Mouse (Mus musculus) midbrain, postnatal 0 days (tissue): ENCODE results near the gene Tmem186. TPM values are rescaled to one million over a fixed set of nuclear protein-coding genes. Genes with fewer than 3 reads are reported as not detected.

Experiments
- ATAC-seq: fragments of 200-750 bp; cut with Nextera tagmentation; 2 replicates; pipeline ENCODE4 v1.8.0; 2017; ENCODE audit warnings: moderate number of reproducible peaks, mild to moderate bottlenecking, moderate TSS enrichment, moderate library complexity; ENCODE audit not compliant: low FRiP score
- DNase-seq: peaks from one replicate; pipeline ENCODE4 v3.0.0-alpha.2; 2015; ENCODE audit warnings: low spot score
- H3K27ac ChIP-seq: fragments of 300-500 bp; sonication (generic); 2 replicates; pipeline ENCODE4 v1.5.1; 2014; ENCODE audit warnings: low read depth, mild to moderate bottlenecking, low read length, mixed read lengths
- H3K27me3 ChIP-seq: fragments of 300-500 bp; sonication (generic); 2 replicates; pipeline ENCODE4 v1.6.1; 2014; ENCODE audit warnings: low read length, control low read depth, mixed read lengths; ENCODE audit not compliant: insufficient read depth
- H3K36me3 ChIP-seq: fragments of 300-500 bp; sonication (generic); 2 replicates; pipeline ENCODE4 v1.6.1; 2014; ENCODE audit warnings: low read length, control low read depth, mixed read lengths; ENCODE audit not compliant: insufficient read depth
- H3K4me1 ChIP-seq: fragments of 300-500 bp; sonication (generic); 2 replicates; pipeline ENCODE4 v1.6.1; 2014; ENCODE audit warnings: mild to moderate bottlenecking, control low read depth, antibody characterized with exemption, low read length, mixed read lengths; ENCODE audit not compliant: insufficient read depth
- H3K4me2 ChIP-seq: fragments of 300-500 bp; sonication (generic); 2 replicates; pipeline ENCODE4 v1.6.1; 2014; ENCODE audit warnings: low read depth, mild to moderate bottlenecking, low read length, mixed read lengths; ENCODE audit not compliant: poor library complexity, severe bottlenecking
- H3K4me3 ChIP-seq: fragments of 300-500 bp; sonication (generic); 2 replicates; pipeline ENCODE4 v1.5.1; 2014; ENCODE audit warnings: low read depth, mild to moderate bottlenecking, low read length, moderate library complexity
- H3K9ac ChIP-seq: fragments of 300-500 bp; sonication (generic); replicated peaks from 2 replicates; pipeline ENCODE4 v1.6.1; 2014; ENCODE audit warnings: mild to moderate bottlenecking, low read length, moderate library complexity, mixed read lengths; ENCODE audit not compliant: poor library complexity, severe bottlenecking
- H3K9me3 ChIP-seq: fragments of 300-500 bp; sonication (generic); 2 replicates; pipeline ENCODE4 v1.6.1; 2016; ENCODE audit warnings: low read length, control low read depth
- CTCF ChIP-seq: IDR thresholded peaks from 2 replicates; pipeline ENCODE4 v1.5.1; 2016; ENCODE audit warnings: antibody characterized with exemption, mild to moderate bottlenecking
- WGBS: fragments of 180-500 bp; shearing (Covaris S2); extraction: QIAGEN DNeasy Blood & Tissue Kit; methylation state at CpG from one replicate; pipeline ENCODE4 v1.1.7; 2014; 5-methylcytosine and 5-hydroxymethylcytosine counted together
- polyA plus RNA-seq: library from polyadenylated mRNA; unstranded; fragments of >200 nt; fragmentation: Nextera tagmentation; extraction: Ambion mirVana; gene quantifications from 2 replicates; pipeline ENCODE4 v1.2.1, GENCODE M21; 2015
- total RNA-seq: library from RNA; depleted of rRNA; stranded (reverse); fragments of >200 nt; gene quantifications from 2 replicates; pipeline ENCODE4 v1.2.3, GENCODE M21; 2014

Gene Tmem186
- total and polyA plus RNA-seq, 2 experiments from 2014 or later, result 16.1 to 18.6 TPM

DNA sequence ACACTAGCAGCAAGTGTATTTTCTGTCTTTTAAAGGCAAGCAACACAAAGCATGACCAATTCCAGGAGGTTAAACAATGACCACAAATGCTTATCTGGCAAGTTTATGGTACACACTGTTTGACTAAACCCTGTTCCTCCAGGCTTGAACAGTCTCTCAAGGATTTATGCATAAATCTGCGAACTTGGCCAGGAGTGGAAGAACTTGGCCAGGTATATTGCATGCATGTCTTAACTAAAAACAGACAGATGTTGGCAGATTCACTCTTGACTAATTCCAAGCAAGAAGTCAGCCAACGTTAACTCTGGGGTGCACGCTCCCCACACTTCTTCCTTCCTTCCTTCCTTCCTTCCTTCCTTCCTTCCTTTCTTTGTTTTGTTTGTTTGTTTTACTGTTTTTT, 42.3 kb upstream of the Tmem186 start:
- no peak for DNase-seq
- Histone ChIP-seq H3K27me3 (no peaks in the 10 kb centered on the region), H3K36me3 (0 out of 2 replicates have a peak, but pooled peaks cover 6% of the 10 kb centered on the region), H3K27ac (no peak overlapping the region), H3K9ac (no peak overlapping the region), H3K9me3 (no peaks in the 10 kb centered on the region), H3K4me3 (no peak overlapping the region), H3K4me1 (no peaks in the 10 kb centered on the region), H3K4me2 (no peak overlapping the region)
- WGBS, result 78% methylated on average over 3 of the region's 3 CpGs
- ATAC-seq, result no peak
- no peak for TF ChIP-seq CTCF

DNA sequence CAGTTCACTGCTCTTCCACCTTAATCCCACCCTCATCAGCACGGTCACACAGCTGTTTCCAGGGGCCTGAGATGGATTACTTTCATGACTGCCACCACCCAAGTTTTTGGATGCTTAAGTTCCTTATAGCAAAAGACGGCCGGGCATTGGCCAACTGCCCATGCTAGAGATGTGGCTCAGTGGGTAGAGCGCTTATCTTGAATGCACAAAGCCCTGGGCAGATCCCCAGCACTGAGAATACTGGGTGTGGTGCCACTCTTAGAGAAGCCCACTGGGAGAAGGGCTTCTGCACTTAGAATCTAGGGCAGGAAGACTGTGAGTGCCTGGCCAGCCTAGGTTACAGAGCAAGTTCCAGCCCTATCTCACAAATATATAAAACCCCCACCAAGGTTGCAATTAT, 41.2 kb upstream of the Tmem186 start:
- H3K9ac ChIP-seq, result no peak overlapping the region
- no peaks in the 10 kb centered on the region for H3K9me3 ChIP-seq
- DNase-seq (no peak), ATAC-seq (no peak)
- 0 out of 2 replicates have a peak, but pooled peaks cover 4% of the 10 kb centered on the region for H3K36me3 ChIP-seq
- TF ChIP-seq CTCF, result no peak
- no peak overlapping the region for H3K27ac ChIP-seq
- 77% methylated on average over 4 of the region's 4 CpGs for WGBS
- no peak overlapping the region for H3K4me2 ChIP-seq
- no peak overlapping the region for H3K4me3 ChIP-seq
- H3K27me3 ChIP-seq, result no peaks in the 10 kb centered on the region
- H3K4me1 ChIP-seq, result no peaks in the 10 kb centered on the region

DNA sequence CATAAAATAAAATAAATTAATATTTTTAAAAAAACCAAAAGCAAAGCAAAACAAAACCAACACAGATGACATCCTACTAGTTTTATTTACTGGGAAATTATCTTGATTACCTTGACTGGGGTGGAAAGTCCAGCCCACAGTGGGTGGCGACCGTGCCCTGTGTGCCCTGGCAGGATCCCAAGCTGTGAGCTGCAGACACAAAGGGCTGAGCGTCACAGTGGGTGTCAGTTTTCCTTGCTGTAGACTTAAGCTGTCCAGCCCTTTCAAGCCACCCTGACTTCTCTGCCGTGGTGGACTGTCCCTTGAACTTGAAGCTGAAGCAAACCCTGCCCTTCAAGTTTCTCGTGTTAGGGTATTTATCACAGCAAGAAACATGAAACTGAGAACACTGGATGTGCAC, 40.5 kb upstream of the Tmem186 start:
- Histone ChIP-seq H3K9me3 (no peaks in the 10 kb centered on the region), H3K4me3 (no peak overlapping the region), H3K4me2 (no peak overlapping the region), H3K27ac (no peak overlapping the region), H3K9ac (no peak overlapping the region), H3K36me3 (0 out of 2 replicates have a peak, but pooled peaks cover 3% of the 10 kb centered on the region), H3K4me1 (no peaks in the 10 kb centered on the region), H3K27me3 (no peaks in the 10 kb centered on the region)
- TF ChIP-seq CTCF, result no peak
- 43% methylated on average over 5 of the region's 5 CpGs for WGBS
- ATAC-seq (no peak), DNase-seq (no peak)

DNA sequence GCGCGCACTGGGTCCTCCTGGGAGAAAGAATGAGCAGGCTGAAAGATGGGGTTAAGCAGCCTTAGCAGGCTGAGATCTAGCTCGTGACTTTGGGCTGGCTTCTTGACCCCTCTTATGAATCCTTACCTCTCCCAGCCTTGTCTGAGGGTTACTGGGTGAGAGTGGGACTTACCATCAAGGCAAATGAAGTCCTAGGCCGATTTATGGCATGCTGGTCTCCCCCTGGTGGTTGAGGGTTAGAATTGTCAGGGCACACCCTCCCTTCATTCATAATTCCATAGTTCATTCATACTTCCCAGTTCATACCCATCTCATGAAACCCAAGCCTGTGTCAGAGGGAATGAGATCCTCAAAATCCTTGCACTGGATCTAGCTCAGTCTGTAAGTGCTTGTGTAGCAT, 39.3 kb upstream of the Tmem186 start:
- DNase-seq (peak; percentile 70), ATAC-seq (no peak)
- WGBS, result 53% methylated on average over 4 of the region's 4 CpGs

DNA sequence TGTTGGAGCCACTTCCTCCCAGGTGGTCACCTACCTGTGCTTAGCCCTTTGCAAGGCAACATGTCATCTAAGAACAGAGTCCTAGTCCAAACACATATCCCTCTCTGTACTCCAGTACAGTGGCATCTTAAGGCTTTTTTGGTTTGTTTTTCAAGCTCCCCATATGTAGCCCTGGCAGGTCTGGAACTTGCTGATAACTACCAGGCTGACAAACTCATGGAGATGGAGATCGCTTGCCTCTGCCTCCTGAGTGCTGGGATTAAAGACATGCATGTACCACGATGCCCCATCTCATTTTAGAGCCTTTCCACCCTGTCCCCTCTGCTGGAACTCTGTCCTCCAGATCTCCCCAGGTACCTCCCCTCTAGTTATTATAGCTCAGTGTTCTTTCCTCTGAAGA, 38.7 kb upstream of the Tmem186 start:
- H3K4me1 ChIP-seq, result no peaks in the 10 kb centered on the region
- no peak overlapping the region for H3K27ac ChIP-seq
- ATAC-seq (no peak), DNase-seq (no peak)
- H3K9ac ChIP-seq, result no peak overlapping the region
- WGBS, result 76% methylated on average over 2 of the region's 2 CpGs
- no peak overlapping the region for H3K4me3 ChIP-seq
- H3K4me2 ChIP-seq, result no peak overlapping the region
- H3K9me3 ChIP-seq, result no peaks in the 10 kb centered on the region
- no peak for TF ChIP-seq CTCF
- no peaks in the 10 kb centered on the region for H3K36me3 ChIP-seq
- H3K27me3 ChIP-seq, result no peaks in the 10 kb centered on the region

More for the DNA sequence above, 39.3 kb upstream of the Tmem186 start:
- H3K27me3 ChIP-seq, result no peaks in the 10 kb centered on the region
- H3K9me3 ChIP-seq, result no peaks in the 10 kb centered on the region
- no peak overlapping the region for H3K9ac ChIP-seq
- no peaks in the 10 kb centered on the region for H3K36me3 ChIP-seq
- H3K27ac ChIP-seq, result no peak overlapping the region
- H3K4me2 ChIP-seq, result no peak overlapping the region
- TF ChIP-seq CTCF, result peak; percentile 92
- H3K4me3 ChIP-seq, result no peak overlapping the region
- no peaks in the 10 kb centered on the region for H3K4me1 ChIP-seq

DNA sequence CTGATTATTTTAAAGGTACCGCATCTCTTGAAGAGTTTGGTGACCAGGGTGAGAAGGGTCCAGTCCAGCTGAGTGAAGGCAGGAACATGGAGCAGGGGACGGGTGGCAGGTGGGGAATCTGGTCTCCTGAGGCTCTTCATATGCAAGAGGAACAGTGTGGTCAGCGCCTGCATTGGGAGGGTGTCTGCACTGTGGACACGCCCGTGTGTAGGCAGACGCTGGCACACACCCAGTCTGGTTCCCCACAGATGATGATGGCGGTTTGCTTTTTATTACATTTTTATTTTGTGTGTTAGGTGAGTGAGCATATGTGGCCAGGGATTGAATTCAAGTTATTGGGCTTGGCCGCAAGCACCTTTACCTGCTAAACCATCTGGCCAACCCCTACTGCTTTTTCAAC, 38.0 kb upstream of the Tmem186 start:
- 84% methylated on average over 8 of the region's 8 CpGs for WGBS
- ATAC-seq (no peak), DNase-seq (no peak)

More for the DNA sequence above, 38.0 kb upstream of the Tmem186 start:
- Histone ChIP-seq H3K4me3 (no peak overlapping the region), H3K27ac (no peak overlapping the region), H3K36me3 (no peaks in the 10 kb centered on the region), H3K9ac (no peak overlapping the region), H3K27me3 (no peaks in the 10 kb centered on the region), H3K4me1 (peaks cover 3% of the 10 kb centered on the region; the same call in 1 of the 2 replicates), H3K4me2 (no peak overlapping the region), H3K9me3 (no peaks in the 10 kb centered on the region)
- TF ChIP-seq CTCF, result no peak
